Mouse (Mus musculus) mouse trophoblast stem cell (cell line): ENCODE measurements at regions not wholly inside any gene's neighbourhood (a gene's known extent, or its start where the extent isn't known, plus 50 kb on each side); places are given as distances from the start of the nearest gene placed in this dataset.

ENCODE experiments used
- in situ Hi-C, 2 experiments: fragments of 300-500 bp; cut with MseI, MboI; formaldehyde crosslinking; loops; 2 replicates in 1 of 2; 3 replicates in 1 of 2; pipeline ENCODE4 v1.15.1; 2025

GRCm38 (mm10) chr17:4668511-4668910 lies 325.6 kb upstream of the Arid1b start:
- in situ Hi-C loops = no loop called here

- in situ Hi-C loops = no loop called here
These were observed 320.9 kb upstream of the Arid1b start for GRCm38 (mm10) chr17:4673271-4673670.

GRCm38 (mm10) chr17:4706421-4706820 lies 287.7 kb upstream of the Arid1b start:
- in situ Hi-C loops = no loop called here

- in situ Hi-C loops = no loop called here
These were observed 273.1 kb upstream of the Arid1b start for GRCm38 (mm10) chr17:4721061-4721460.

- in situ Hi-C loops = no loop called here
These were observed 270.1 kb upstream of the Arid1b start for GRCm38 (mm10) chr17:4724031-4724430.

GRCm38 (mm10) chr17:4726331-4726741 lies 267.8 kb upstream of the Arid1b start:
- in situ Hi-C loops = no loop called here

- in situ Hi-C loops = no loop called here
These were observed 259.7 kb upstream of the Arid1b start for GRCm38 (mm10) chr17:4734412-4734881.

- in situ Hi-C loops = no loop called here
These were observed 258.9 kb upstream of the Arid1b start for GRCm38 (mm10) chr17:4735185-4735584.

GRCm38 (mm10) chr17:4736689-4737088 lies 257.4 kb upstream of the Arid1b start:
- in situ Hi-C loops = no loop called here

- in situ Hi-C loops = no loop called here
These were observed 255.2 kb upstream of the Arid1b start for GRCm38 (mm10) chr17:4738717-4739485.

GRCm38 (mm10) chr17:4740784-4741183 lies 253.3 kb upstream of the Arid1b start:
- in situ Hi-C loops = no loop called here

GRCm38 (mm10) chr17:4742314-4742713 lies 251.8 kb upstream of the Arid1b start:
- in situ Hi-C loops = no loop called here

GRCm38 (mm10) chr17:4762956-4763355 lies 231.2 kb upstream of the Arid1b start:
- in situ Hi-C loops = no loop called here

GRCm38 (mm10) chr17:4765723-4766122 lies 228.4 kb upstream of the Arid1b start:
- in situ Hi-C loops = no loop called here

GRCm38 (mm10) chr17:4767947-4768522 lies 226.1 kb upstream of the Arid1b start:
- in situ Hi-C loops = no loop called here

GRCm38 (mm10) chr17:4769284-4769683 lies 224.8 kb upstream of the Arid1b start:
- in situ Hi-C loops = no loop called here

- in situ Hi-C loops = no loop called here
These were observed 224.1 kb upstream of the Arid1b start for GRCm38 (mm10) chr17:4770052-4770451.

GRCm38 (mm10) chr17:4778161-4778560 lies 216.0 kb upstream of the Arid1b start:
- in situ Hi-C loops = no loop called here

GRCm38 (mm10) chr17:4779017-4779416 lies 215.1 kb upstream of the Arid1b start:
- in situ Hi-C loops = no loop called here

- in situ Hi-C loops = no loop called here
These were observed 212.5 kb upstream of the Arid1b start for GRCm38 (mm10) chr17:4781586-4781985.

GRCm38 (mm10) chr17:4784296-4784695 lies 209.8 kb upstream of the Arid1b start:
- in situ Hi-C loops = no loop called here

- in situ Hi-C loops = no loop called here
These were observed 208.8 kb upstream of the Arid1b start for GRCm38 (mm10) chr17:4785281-4785839.

GRCm38 (mm10) chr17:4786524-4786923 lies 207.6 kb upstream of the Arid1b start:
- in situ Hi-C loops = no loop called here
